Mouse (Mus musculus) heart, embryonic 12.5 days (tissue): ENCODE data around the gene B4galt4. TPM values are rescaled to one million over a fixed set of nuclear protein-coding genes. Genes with fewer than 3 reads are reported as not detected.

Experiments used
- ATAC-seq: fragments of 200-750 bp; cut with Nextera tagmentation; 2 replicates; pipeline ENCODE4 v1.8.0; 2017; ENCODE audit warnings: moderate TSS enrichment, moderate library complexity; ENCODE audit not compliant: insufficient number of reproducible peaks, low FRiP score
- H3K27ac ChIP-seq: fragments of 300-500 bp; sonication (generic); 2 replicates; pipeline ENCODE4 v1.5.1; 2016; ENCODE audit warnings: mild to moderate bottlenecking, moderate library complexity; ENCODE audit not compliant: poor library complexity, severe bottlenecking
- H3K27me3 ChIP-seq: fragments of 300-500 bp; sonication (generic); replicated peaks from 2 replicates; pipeline ENCODE4 v1.6.1; 2016; ENCODE audit warnings: mild to moderate bottlenecking, moderate library complexity
- H3K36me3 ChIP-seq: fragments of 300-500 bp; sonication (generic); 2 replicates; pipeline ENCODE4 v1.6.1; 2016; ENCODE audit warnings: mild to moderate bottlenecking, moderate library complexity
- H3K4me1 ChIP-seq: fragments of 300-500 bp; sonication (generic); replicated peaks from 2 replicates; pipeline ENCODE4 v1.6.1; 2016; ENCODE audit warnings: mild to moderate bottlenecking
- H3K4me2 ChIP-seq: fragments of 300-500 bp; sonication (generic); 2 replicates; pipeline ENCODE4 v1.6.1; 2016; ENCODE audit warnings: mild to moderate bottlenecking, moderate library complexity
- H3K4me3 ChIP-seq: fragments of 300-500 bp; sonication (generic); 2 replicates; pipeline ENCODE4 v1.5.1; 2016; ENCODE audit warnings: mild to moderate bottlenecking
- H3K9ac ChIP-seq: fragments of 300-500 bp; sonication (generic); 2 replicates; pipeline ENCODE4 v1.6.1; 2016; ENCODE audit warnings: mild to moderate bottlenecking, moderate library complexity
- H3K9me3 ChIP-seq: fragments of 300-500 bp; sonication (generic); replicated peaks from 2 replicates; pipeline ENCODE4 v1.6.1; 2016; ENCODE audit warnings: mild to moderate bottlenecking, moderate library complexity
- WGBS: fragments of 180-500 bp; shearing (Covaris S2); methylation state at CpG from one replicate; pipeline ENCODE4 v1.1.7; 2016; 5-methylcytosine and 5-hydroxymethylcytosine counted together
- polyA plus RNA-seq: library from polyadenylated mRNA; unstranded; fragments of >200 nt; fragmentation: Nextera tagmentation; extraction: Ambion mirVana; gene quantifications from 2 replicates; pipeline ENCODE4 v1.2.1, GENCODE M21; 2016

The B4galt4 gene
- polyA plus RNA-seq, 1 experiment from 2014 or later, result 26.6 TPM

GRCm38 (mm10) chr16:38756572-38756971 is 14.5 kb downstream of the B4galt4 start:
- no peak for ATAC-seq
- Histone ChIP-seq H3K4me1 (peaks cover 58% of the 10 kb centered on the region), H3K9me3 (no peaks in the 10 kb centered on the region), H3K27me3 (no peaks in the 10 kb centered on the region), H3K36me3 (peaks cover 44% of the 10 kb centered on the region), H3K4me2 (no peak overlapping the region), H3K4me3 (no peak overlapping the region), H3K9ac (no peak overlapping the region), H3K27ac (peak overlapping the region; percentile 82)
- WGBS, result 54% methylated on average over 4 of the region's 4 CpGs

DNA sequence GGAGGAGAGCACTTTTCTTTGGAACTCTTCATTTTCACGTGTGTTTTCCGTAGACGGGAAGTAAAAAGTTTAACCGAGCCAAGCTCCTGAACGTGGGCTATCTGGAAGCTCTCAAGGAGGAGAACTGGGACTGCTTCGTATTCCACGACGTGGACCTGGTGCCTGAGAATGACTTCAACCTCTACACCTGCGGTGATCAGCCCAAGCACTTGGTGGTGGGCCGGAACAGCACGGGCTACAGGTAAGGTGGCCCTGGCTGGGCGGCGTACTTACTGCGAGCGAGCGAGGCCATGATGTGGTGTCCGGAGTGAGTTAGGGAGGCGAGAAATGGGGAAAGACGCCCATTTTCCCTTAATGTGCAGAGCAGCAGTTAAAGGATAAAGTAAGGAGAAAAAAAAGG is 15.6 kb downstream of the B4galt4 start:
- no peaks in the 10 kb centered on the region for H3K9me3 ChIP-seq
- H3K4me3 ChIP-seq, result no peak overlapping the region
- no peak overlapping the region; the same call in 1 of the 2 replicates for H3K27ac ChIP-seq
- H3K9ac ChIP-seq, result no peak overlapping the region
- 93% methylated on average over 19 of the region's 19 CpGs for WGBS
- no peaks in the 10 kb centered on the region for H3K27me3 ChIP-seq
- peaks cover 42% of the 10 kb centered on the region for H3K36me3 ChIP-seq
- H3K4me1 ChIP-seq, result peaks cover 48% of the 10 kb centered on the region
- no peak overlapping the region for H3K4me2 ChIP-seq
- no peak for ATAC-seq

GRCm38 (mm10) chr16:38758104-38758861 is 16.2 kb downstream of the B4galt4 start:
- ATAC-seq, result no peak
- H3K27me3 ChIP-seq, result no peaks in the 10 kb centered on the region
- H3K9me3 ChIP-seq, result no peaks in the 10 kb centered on the region
- no peak overlapping the region for H3K9ac ChIP-seq
- no peak overlapping the region; the same call in 1 of the 2 replicates for H3K27ac ChIP-seq
- H3K4me2 ChIP-seq, result no peak overlapping the region
- no peak overlapping the region for H3K4me3 ChIP-seq
- H3K36me3 ChIP-seq, result peaks cover 45% of the 10 kb centered on the region
- peaks cover 45% of the 10 kb centered on the region for H3K4me1 ChIP-seq
- 77% methylated on average over 12 of the region's 12 CpGs for WGBS

DNA sequence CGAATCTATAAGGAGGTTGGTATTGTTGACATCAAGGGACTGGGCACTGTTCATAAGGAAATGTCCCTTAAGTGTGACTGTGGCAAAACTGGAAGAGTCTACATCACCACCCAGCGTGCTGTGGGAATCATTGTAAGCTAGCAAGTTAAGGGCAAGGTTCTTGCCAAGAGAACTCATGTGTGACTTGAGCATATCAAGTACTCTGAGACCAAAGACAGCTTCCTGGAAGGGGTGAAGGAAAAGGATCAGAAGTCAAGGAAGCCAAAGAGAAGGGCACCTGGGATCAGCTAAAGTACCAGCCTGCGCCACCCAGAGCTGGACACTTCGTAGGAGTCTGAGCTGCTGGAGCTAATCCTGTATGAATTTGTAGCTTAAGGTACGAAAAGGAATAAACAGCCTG is 18.2 kb downstream of the B4galt4 start:
- no peak for ATAC-seq
- Histone ChIP-seq H3K27ac (no peak overlapping the region), H3K36me3 (peaks cover 41% of the 10 kb centered on the region), H3K4me2 (no peak overlapping the region), H3K4me3 (no peak overlapping the region), H3K4me1 (peaks cover 38% of the 10 kb centered on the region), H3K9ac (no peak overlapping the region), H3K27me3 (no peaks in the 10 kb centered on the region), H3K9me3 (no peaks in the 10 kb centered on the region)
- WGBS, result 90% methylated on average over 5 of the region's 5 CpGs

DNA sequence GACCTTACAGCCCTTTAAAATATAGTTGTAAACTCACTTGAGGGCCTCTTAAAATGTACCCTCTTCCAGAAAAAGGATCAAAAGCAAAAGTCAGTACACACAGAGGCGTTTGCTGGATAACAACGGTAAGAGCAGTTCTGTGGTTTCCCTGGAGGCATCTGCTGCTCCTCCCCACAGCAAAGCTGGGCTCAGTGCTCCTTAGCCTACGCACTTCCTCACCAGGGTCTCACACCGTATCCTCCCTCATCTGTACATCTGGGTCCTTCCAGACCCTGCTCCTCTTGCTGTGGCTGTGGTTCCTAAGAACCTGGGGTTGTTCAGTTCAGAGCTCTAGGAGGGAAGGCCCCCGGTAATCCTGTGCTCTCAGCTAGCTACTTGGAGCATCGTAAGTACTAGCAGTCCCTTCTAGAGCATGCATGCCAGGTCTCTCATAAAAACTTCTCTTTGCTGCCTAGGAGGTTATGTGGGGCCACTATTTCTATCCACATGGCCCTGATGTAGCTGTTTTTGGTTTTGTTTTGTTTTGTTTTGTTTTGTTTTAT is 18.8 kb downstream of the B4galt4 start:
- no peak for ATAC-seq
- Histone ChIP-seq H3K4me1 (peaks cover 33% of the 10 kb centered on the region), H3K36me3 (peaks cover 43% of the 10 kb centered on the region), H3K27ac (no peak overlapping the region), H3K4me3 (no peak overlapping the region), H3K27me3 (no peaks in the 10 kb centered on the region), H3K4me2 (no peak overlapping the region), H3K9ac (no peak overlapping the region), H3K9me3 (no peaks in the 10 kb centered on the region)
- 80% methylated on average over 6 of the region's 6 CpGs for WGBS

DNA sequence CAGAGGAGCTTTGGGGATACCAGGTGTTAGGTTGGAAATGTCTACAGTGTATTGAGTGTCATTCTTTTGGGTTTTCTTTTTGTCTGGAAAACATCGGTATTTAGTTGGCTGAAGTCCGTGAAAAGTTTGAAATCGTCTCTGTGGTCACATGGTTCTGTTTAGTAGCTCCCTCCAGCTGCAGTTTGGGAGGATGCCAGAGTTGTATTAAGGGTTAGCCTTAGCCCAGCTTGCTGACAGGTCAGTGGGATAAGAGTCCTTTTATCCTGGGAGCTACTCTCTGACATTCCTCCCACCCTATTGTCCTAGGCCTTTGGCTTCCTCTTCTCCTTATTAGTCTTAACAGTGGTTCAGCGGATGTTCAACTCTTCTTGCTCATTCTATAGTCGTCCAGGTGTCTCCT is 19.9 kb downstream of the B4galt4 start:
- Histone ChIP-seq H3K4me3 (no peak overlapping the region), H3K27me3 (no peaks in the 10 kb centered on the region), H3K27ac (no peak overlapping the region), H3K4me1 (peaks cover 26% of the 10 kb centered on the region), H3K9ac (no peak overlapping the region), H3K36me3 (peaks cover 48% of the 10 kb centered on the region), H3K4me2 (no peak overlapping the region), H3K9me3 (no peaks in the 10 kb centered on the region)
- no peak for ATAC-seq
- 68% methylated on average over 5 of the region's 5 CpGs for WGBS

GRCm38 (mm10) chr16:38762401-38762800 is 20.3 kb downstream of the B4galt4 start:
- WGBS, result 84% methylated on average over 8 of the region's 8 CpGs
- no peaks in the 10 kb centered on the region for H3K9me3 ChIP-seq
- H3K36me3 ChIP-seq, result peaks cover 53% of the 10 kb centered on the region

DNA sequence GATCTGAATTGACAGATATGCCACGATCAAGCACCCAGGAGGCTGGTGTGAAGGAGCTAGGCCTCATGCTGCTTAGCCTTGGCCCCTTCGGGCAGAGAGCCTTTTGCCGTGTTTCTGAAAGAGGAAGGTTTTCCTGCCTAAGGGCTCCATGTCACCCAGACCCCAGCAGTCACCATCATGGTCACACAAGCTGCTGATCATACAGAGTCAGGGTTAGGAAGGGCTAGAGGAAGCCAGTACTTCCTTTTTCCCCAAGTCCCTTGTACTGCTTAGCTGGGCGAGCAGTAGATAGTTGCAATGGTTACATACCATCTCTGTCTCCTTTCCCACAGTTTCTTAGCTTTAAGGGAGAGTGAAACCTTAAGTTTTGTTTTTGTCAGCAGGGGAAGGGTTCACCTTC is 21.4 kb downstream of the B4galt4 start:
- 64% methylated on average over 4 of the region's 4 CpGs for WGBS
- no peak for ATAC-seq
- Histone ChIP-seq H3K9ac (no peak overlapping the region), H3K36me3 (peaks cover 54% of the 10 kb centered on the region), H3K9me3 (no peaks in the 10 kb centered on the region), H3K4me2 (no peak overlapping the region), H3K27me3 (no peaks in the 10 kb centered on the region), H3K4me3 (no peak overlapping the region), H3K4me1 (peaks cover 14% of the 10 kb centered on the region), H3K27ac (0 out of 2 replicates have a peak overlapping the region, but pooled peaks have one; percentile 36)

More at GRCm38 (mm10) chr16:38762401-38762800, 20.3 kb downstream of the B4galt4 start:
- no peaks in the 10 kb centered on the region for H3K27me3 ChIP-seq
- no peak overlapping the region for H3K9ac ChIP-seq
- peaks cover 23% of the 10 kb centered on the region for H3K4me1 ChIP-seq
- no peak overlapping the region for H3K27ac ChIP-seq
- no peak overlapping the region for H3K4me3 ChIP-seq
- H3K4me2 ChIP-seq, result no peak overlapping the region
- ATAC-seq, result no peak

DNA sequence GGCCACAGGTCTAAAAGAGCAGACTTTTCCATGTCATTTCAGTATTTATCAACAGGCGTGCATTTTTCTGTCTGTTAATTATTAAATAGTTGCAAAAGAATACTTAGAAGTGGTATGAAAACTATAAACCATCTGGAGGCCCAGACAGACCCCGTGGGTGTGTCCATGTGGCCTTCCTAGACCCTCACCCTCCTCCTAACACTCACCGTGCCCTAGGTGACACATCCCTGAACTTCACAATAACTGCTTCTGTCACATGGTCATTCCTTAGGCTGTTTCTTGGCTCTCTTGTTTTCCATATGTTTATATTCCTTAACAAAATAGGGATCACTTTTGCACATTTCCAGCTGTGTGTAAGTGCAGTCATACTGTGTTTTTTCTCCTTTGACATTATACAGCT is 24.6 kb downstream of the B4galt4 start:
- H3K9me3 ChIP-seq, result no peaks in the 10 kb centered on the region

GRCm38 (mm10) chr16:38767761-38768160 is 25.7 kb downstream of the B4galt4 start:
- Histone ChIP-seq H3K27ac (no peak overlapping the region), H3K27me3 (no peaks in the 10 kb centered on the region), H3K4me2 (no peak overlapping the region), H3K36me3 (peaks cover 33% of the 10 kb centered on the region), H3K9ac (no peak overlapping the region), H3K9me3 (no peaks in the 10 kb centered on the region), H3K4me1 (peaks cover 8% of the 10 kb centered on the region), H3K4me3 (no peak overlapping the region)
- WGBS, result 83% methylated on average over 8 of the region's 8 CpGs
- ATAC-seq, result no peak

More for the DNA sequence above, 24.6 kb downstream of the B4galt4 start:
- Histone ChIP-seq H3K36me3 (peaks cover 36% of the 10 kb centered on the region), H3K27ac (no peak overlapping the region), H3K27me3 (no peaks in the 10 kb centered on the region), H3K4me2 (no peak overlapping the region), H3K9ac (no peak overlapping the region), H3K4me3 (no peak overlapping the region), H3K4me1 (peaks cover 8% of the 10 kb centered on the region)
- 72% methylated on average over 3 of the region's 3 CpGs for WGBS
- ATAC-seq, result no peak

DNA sequence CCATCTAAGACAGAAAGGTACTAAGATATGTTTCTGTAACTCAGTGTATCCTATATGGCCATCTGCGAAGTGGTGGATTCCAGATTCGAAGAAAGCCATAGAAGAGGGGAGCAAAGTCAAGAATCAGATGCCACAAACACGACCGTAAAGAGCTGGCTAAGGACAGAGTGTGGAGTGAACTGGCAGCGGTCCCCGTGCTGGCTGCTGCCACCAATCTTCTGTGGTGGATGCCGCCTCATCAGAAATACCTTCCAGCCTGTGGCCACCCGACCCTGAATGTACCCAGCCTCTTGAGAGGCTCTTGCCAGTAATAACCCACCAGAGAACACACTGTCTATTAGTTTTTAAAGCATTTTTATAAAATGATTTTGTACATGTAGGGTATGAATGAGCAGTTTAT is 26.3 kb downstream of the B4galt4 start:
- WGBS, result 93% methylated on average over 8 of the region's 8 CpGs
- ATAC-seq, result no peak
- Histone ChIP-seq H3K9ac (no peak overlapping the region), H3K9me3 (no peaks in the 10 kb centered on the region), H3K4me3 (no peak overlapping the region), H3K27ac (no peak overlapping the region), H3K4me2 (no peak overlapping the region), H3K27me3 (no peaks in the 10 kb centered on the region), H3K36me3 (peaks cover 30% of the 10 kb centered on the region), H3K4me1 (peaks cover 4% of the 10 kb centered on the region)
